Mouse (Mus musculus) cerebellum, adult 2 months (tissue): ENCODE data around the gene Dbp.

Experiments
- CTCF ChIP-seq: fragments of 200-500 bp; IDR thresholded peaks from 2 replicates; pipeline ENCODE4 v1.5.1; 2011; ENCODE audit warnings: low read depth, mild to moderate bottlenecking, control low read depth, low read length, moderate library complexity, borderline replicate concordance; ENCODE audit not compliant: insufficient read depth
- POLR2A ChIP-seq: fragments of 200-500 bp; IDR thresholded peaks from 2 replicates; pipeline ENCODE4 v1.6.1; 2011; ENCODE audit warnings: low read length, control low read depth, borderline replicate concordance; ENCODE audit not compliant: insufficient read depth

- TF ChIP-seq POLR2A, result no peak
- no peak for TF ChIP-seq CTCF
Measured at GRCm38 (mm10) chr7:45686841-45687240, 18.0 kb upstream of the Dbp start.
